Mouse (Mus musculus) forebrain, embryonic 14.5 days (tissue): Measurements from ENCODE around the gene Hsd17b12. TPM values are rescaled to one million over a fixed set of nuclear protein-coding genes. Genes with fewer than 3 reads are reported as not detected.
A peak's percentile ranks its signal among the peaks of the same experiment; 100 is the strongest.

Experiments
- ATAC-seq: fragments of 200-750 bp; cut with Nextera tagmentation; 2 replicates; pipeline ENCODE4 v1.8.0; 2017; ENCODE audit warnings: mild to moderate bottlenecking, moderate library complexity
- DNase-seq: peaks from one replicate; pipeline ENCODE4 v3.0.0-alpha.2; 2015; ENCODE audit warnings: low spot score
- H3K27ac ChIP-seq: fragments of 300-500 bp; sonication (generic); 2 replicates; pipeline ENCODE4 v1.5.1; 2014; ENCODE audit warnings: low read depth, mild to moderate bottlenecking, control low read depth, low read length, moderate library complexity
- H3K27me3 ChIP-seq: fragments of 300-500 bp; sonication (generic); replicated peaks from 2 replicates; pipeline ENCODE4 v1.6.1; 2014; ENCODE audit warnings: low read length, control low read depth, mixed read lengths; ENCODE audit not compliant: control insufficient read depth, insufficient read depth
- H3K36me3 ChIP-seq: fragments of 300-500 bp; sonication (generic); 2 replicates; pipeline ENCODE4 v1.6.1; 2014; ENCODE audit warnings: low read length, control low read depth; ENCODE audit not compliant: control insufficient read depth, insufficient read depth
- H3K4me1 ChIP-seq: fragments of 300-500 bp; sonication (generic); 2 replicates; pipeline ENCODE4 v1.6.1; 2014; ENCODE audit warnings: antibody characterized with exemption, low read length, control low read depth; ENCODE audit not compliant: control insufficient read depth, insufficient read depth
- H3K4me2 ChIP-seq: fragments of 300-500 bp; sonication (generic); 2 replicates; pipeline ENCODE4 v1.6.1; 2014; ENCODE audit warnings: mild to moderate bottlenecking, control low read depth, low read length
- H3K4me3 ChIP-seq: fragments of 300-500 bp; sonication (generic); 2 replicates; pipeline ENCODE4 v1.5.1; 2014; ENCODE audit warnings: low read depth, low read length, control low read depth
- H3K9ac ChIP-seq: fragments of 300-500 bp; sonication (generic); 2 replicates; pipeline ENCODE4 v1.6.1; 2014; ENCODE audit warnings: mild to moderate bottlenecking, low read length, control low read depth, moderate library complexity
- H3K9me3 ChIP-seq: fragments of 300-500 bp; sonication (generic); replicated peaks from 2 replicates; pipeline ENCODE4 v1.6.1; 2016; ENCODE audit warnings: low read length, control low read depth, mixed read lengths; ENCODE audit not compliant: control insufficient read depth
- WGBS: fragments of 180-500 bp; shearing (Covaris S2); extraction: QIAGEN DNeasy Blood & Tissue Kit; methylation state at CpG from one replicate; pipeline ENCODE4 v1.1.7; 2014; 5-methylcytosine and 5-hydroxymethylcytosine counted together
- polyA plus RNA-seq: library from polyadenylated mRNA; unstranded; fragments of >200 nt; fragmentation: Nextera tagmentation; extraction: Ambion mirVana; gene quantifications from 2 replicates; pipeline ENCODE4 v1.2.1, GENCODE M21; 2014

Hsd17b12 gene
- polyA plus RNA-seq, 1 experiment from 2014 or later: 143 TPM

- Histone ChIP-seq H3K4me1 (no peaks in the 10 kb centered on the region), H3K4me3 (no peak overlapping the region), H3K9me3 (no peaks in the 10 kb centered on the region), H3K4me2 (no peak overlapping the region), H3K27me3 (no peaks in the 10 kb centered on the region), H3K36me3 (no peaks in the 10 kb centered on the region), H3K27ac (no peak overlapping the region), H3K9ac (no peak overlapping the region)
- DNase-seq: peak; percentile 82
- peak; percentile 74 for ATAC-seq
Observed at GRCm38 (mm10) chr2:94054813-94055212, 103.0 kb downstream of the Hsd17b12 start.

DNA sequence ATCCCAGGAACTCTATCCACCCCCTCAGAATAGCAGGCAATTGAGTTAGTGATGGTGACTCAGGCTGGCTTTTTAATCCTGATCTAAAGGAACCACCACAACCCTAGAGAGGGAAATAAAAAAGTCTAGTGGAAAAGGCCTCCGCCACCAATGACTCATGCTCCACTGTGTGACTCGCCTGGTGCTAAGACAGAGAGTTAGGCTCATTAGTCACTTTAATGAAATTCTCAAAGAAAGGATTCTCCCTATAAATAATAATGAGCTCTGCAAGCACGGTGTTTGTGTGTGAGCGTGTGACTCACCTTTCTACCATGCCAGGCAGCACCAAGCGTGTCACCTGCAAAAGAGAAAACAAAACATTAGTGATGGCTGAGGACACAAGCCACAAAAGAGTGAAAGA, 105.8 kb downstream of the Hsd17b12 start:
- ATAC-seq: no peak
- no peaks in the 10 kb centered on the region for H3K27me3 ChIP-seq
- H3K4me3 ChIP-seq: no peak overlapping the region
- no peak overlapping the region for H3K4me2 ChIP-seq
- H3K4me1 ChIP-seq: peaks cover 9% of the 10 kb centered on the region; the same call in 1 of the 2 replicates
- no peak overlapping the region for H3K27ac ChIP-seq
- DNase-seq: no peak
- no peaks in the 10 kb centered on the region for H3K9me3 ChIP-seq
- WGBS: 59% methylated on average over 5 of the region's 5 CpGs
- H3K36me3 ChIP-seq: no peaks in the 10 kb centered on the region
- H3K9ac ChIP-seq: no peak overlapping the region

- no peaks in the 10 kb centered on the region for H3K9me3 ChIP-seq
- DNase-seq: no peak
- peaks cover 9% of the 10 kb centered on the region; the same call in 1 of the 2 replicates for H3K4me1 ChIP-seq
- H3K27ac ChIP-seq: no peak overlapping the region
- no peaks in the 10 kb centered on the region for H3K36me3 ChIP-seq
- WGBS: 98% methylated on average over 3 of the region's 3 CpGs
- H3K9ac ChIP-seq: no peak overlapping the region
- H3K4me3 ChIP-seq: no peak overlapping the region
- no peak overlapping the region for H3K4me2 ChIP-seq
- H3K27me3 ChIP-seq: no peaks in the 10 kb centered on the region
- ATAC-seq: no peak
Observed at GRCm38 (mm10) chr2:94050901-94051300, 106.9 kb downstream of the Hsd17b12 start.

DNA sequence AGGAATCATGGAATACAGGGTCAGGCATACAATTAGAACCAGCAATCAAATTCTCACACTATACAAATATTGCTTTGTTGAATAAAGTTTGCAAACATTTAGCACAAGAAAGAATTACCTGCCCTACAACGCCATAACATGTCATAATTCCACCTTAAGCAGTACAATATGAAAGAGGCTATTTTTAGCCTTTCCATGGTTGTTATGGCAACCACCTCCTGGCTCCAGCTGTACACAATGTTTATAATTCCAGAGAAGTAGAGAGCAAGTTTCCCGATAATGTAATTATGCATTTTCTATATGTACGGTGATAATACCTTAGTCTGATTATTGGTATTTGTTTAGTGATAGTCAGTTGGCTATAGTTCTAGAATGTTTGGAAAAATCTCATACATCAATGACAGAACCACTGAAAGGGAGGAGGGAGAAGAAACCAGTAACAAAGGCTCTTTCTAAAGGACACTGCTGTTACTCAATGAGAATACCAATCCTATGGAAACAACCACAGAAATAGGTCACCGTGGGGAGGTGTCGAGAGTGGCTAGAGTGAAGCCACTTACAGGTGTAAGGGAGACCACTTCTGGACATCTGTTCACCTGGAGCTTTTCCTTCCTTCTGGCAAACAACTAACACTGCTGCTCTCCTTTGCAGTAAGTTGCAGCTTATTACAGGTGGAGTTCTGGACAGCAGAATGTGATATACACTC, 108.1 kb downstream of the Hsd17b12 start:
- no peaks in the 10 kb centered on the region for H3K9me3 ChIP-seq
- no peaks in the 10 kb centered on the region for H3K27me3 ChIP-seq
- peaks cover 19% of the 10 kb centered on the region for H3K4me1 ChIP-seq
- H3K4me2 ChIP-seq: no peak overlapping the region
- H3K4me3 ChIP-seq: no peak overlapping the region
- 73% methylated on average over 5 of the region's 5 CpGs for WGBS
- no peak overlapping the region for H3K9ac ChIP-seq
- H3K27ac ChIP-seq: peak overlapping the region; percentile 22
- H3K36me3 ChIP-seq: no peaks in the 10 kb centered on the region
- DNase-seq (peak; percentile 69), ATAC-seq (peak; percentile 67)

- Histone ChIP-seq H3K4me3 (no peak overlapping the region), H3K27ac (peak overlapping the region; percentile 22), H3K9ac (0 out of 2 replicates have a peak overlapping the region, but pooled peaks have one; percentile 10), H3K36me3 (no peaks in the 10 kb centered on the region), H3K4me2 (no peak overlapping the region), H3K4me1 (peaks cover 24% of the 10 kb centered on the region), H3K9me3 (no peaks in the 10 kb centered on the region), H3K27me3 (no peaks in the 10 kb centered on the region)
- 58% methylated on average over 5 of the region's 5 CpGs for WGBS
- ATAC-seq (0 out of 2 replicates have a peak, but pooled peaks have one; percentile 27), DNase-seq (peak; percentile 20)
Observed at GRCm38 (mm10) chr2:94048733-94049470, 108.9 kb downstream of the Hsd17b12 start.

DNA sequence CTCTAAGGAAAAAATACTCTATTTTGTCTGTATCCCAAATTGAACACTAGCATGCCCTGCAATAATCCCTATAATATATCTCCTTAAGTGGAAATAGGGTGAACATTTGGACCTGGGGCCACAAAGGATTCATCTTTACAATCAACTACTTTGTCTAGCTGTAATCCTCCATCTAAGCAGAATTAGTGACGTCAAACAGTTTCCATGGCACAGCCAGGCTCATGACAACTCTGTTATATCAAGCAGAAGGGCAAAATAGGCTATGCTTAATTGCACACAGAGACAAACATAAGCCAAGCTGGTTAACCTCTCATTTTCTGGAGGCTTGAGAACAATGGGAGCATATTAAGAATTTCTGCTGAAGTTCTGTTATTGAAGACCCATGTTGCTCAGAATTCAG, 109.5 kb downstream of the Hsd17b12 start:
- no peaks in the 10 kb centered on the region for H3K9me3 ChIP-seq

GRCm38 (mm10) chr2:94045411-94046090, 112.2 kb downstream of the Hsd17b12 start:
- H3K27me3 ChIP-seq: no peaks in the 10 kb centered on the region
- H3K4me2 ChIP-seq: no peak overlapping the region
- peak overlapping the region; percentile 29 for H3K27ac ChIP-seq
- peaks cover 24% of the 10 kb centered on the region for H3K4me1 ChIP-seq
- no peaks in the 10 kb centered on the region for H3K9me3 ChIP-seq
- DNase-seq: peak; percentile 56
- 62% methylated on average over 6 of the region's 6 CpGs for WGBS
- no peak for ATAC-seq
- no peak overlapping the region for H3K4me3 ChIP-seq
- H3K36me3 ChIP-seq: no peaks in the 10 kb centered on the region
- H3K9ac ChIP-seq: 0 out of 2 replicates have a peak overlapping the region, but pooled peaks have one; percentile 7

More for the DNA sequence above, 109.5 kb downstream of the Hsd17b12 start:
- Histone ChIP-seq H3K4me3 (no peak overlapping the region), H3K36me3 (no peaks in the 10 kb centered on the region), H3K27me3 (no peaks in the 10 kb centered on the region), H3K9ac (no peak overlapping the region), H3K27ac (peak overlapping the region; percentile 22), H3K4me2 (no peak overlapping the region), H3K4me1 (peaks cover 24% of the 10 kb centered on the region)
- WGBS: 17% methylated on average over 1 of the region's 1 CpGs
- ATAC-seq: no peak; the same call in 1 of the 2 replicates
- peak; percentile 59 for DNase-seq

GRCm38 (mm10) chr2:94044174-94044573, 113.6 kb downstream of the Hsd17b12 start:
- H3K36me3 ChIP-seq: no peaks in the 10 kb centered on the region
- DNase-seq (no peak), ATAC-seq (no peak)
- no peak overlapping the region for H3K4me3 ChIP-seq
- WGBS: 74% methylated on average over 2 of the region's 2 CpGs
- H3K27me3 ChIP-seq: no peaks in the 10 kb centered on the region
- H3K9ac ChIP-seq: no peak overlapping the region
- no peak overlapping the region for H3K4me2 ChIP-seq
- H3K9me3 ChIP-seq: no peaks in the 10 kb centered on the region
- peaks cover 23% of the 10 kb centered on the region for H3K4me1 ChIP-seq
- H3K27ac ChIP-seq: peak overlapping the region; percentile 35
